Mouse (Mus musculus) CD4-positive, CD25-positive, alpha-beta regulatory T cell, adult 4 months (primary cell): Measurements from ENCODE around the gene Nanos3. TPM values are rescaled to one million over a fixed set of nuclear protein-coding genes. Genes with fewer than 3 reads are reported as not detected.

Experiments
- polyA plus RNA-seq, 2 experiments: library from polyadenylated mRNA; unstranded; fragments of 100-300 nt; shearing (Covaris generic); gene quantifications; one replicate each; pipeline ENCODE4 v1.2.1; 2017

Gene Nanos3
- polyA plus RNA-seq, 2 experiments from 2014 or later, result 0.81 TPM; not detected in 1

Other genes with a start within 250 kb of the Nanos3 start
- under 1 TPM; 0.20 to 0.92 TPM for gene Gm10644, start 230.0 kb downstream of the Nanos3 start, polyA plus RNA-seq
- 10 to 100 TPM; 22.3 to 45.2 TPM for gene Asf1b, start 229.7 kb downstream of the Nanos3 start, polyA plus RNA-seq
- gene Prkaca, start 212.2 kb downstream of the Nanos3 start, polyA plus RNA-seq, result 10 to 100 TPM in 1 of 2 experiments, 1 to 10 TPM in 1; 9.5 to 15.4 TPM
- 1 to 10 TPM; 5.9 to 6.3 TPM for gene Samd1, start 187.5 kb downstream of the Nanos3 start, polyA plus RNA-seq
- gene 1700067K01Rik, start 183.7 kb downstream of the Nanos3 start, polyA plus RNA-seq, result not detected
- gene 2210011C24Rik, start 173.0 kb downstream of the Nanos3 start, polyA plus RNA-seq, result not detected
- gene Palm3, start 163.7 kb downstream of the Nanos3 start, polyA plus RNA-seq, result 1 to 10 TPM; 2.0 to 2.9 TPM
- gene Il27ra, start 142.6 kb downstream of the Nanos3 start, polyA plus RNA-seq, result 100 to 1,000 TPM; 261 to 389 TPM
- gene Rln3, start 140.2 kb downstream of the Nanos3 start, polyA plus RNA-seq, result 10 to 100 TPM; 45.1 to 59.1 TPM
- 1 to 10 TPM; 1.2 to 1.7 TPM for gene Gm10643, start 120.1 kb downstream of the Nanos3 start, polyA plus RNA-seq
- gene Rfx1, start 118.4 kb downstream of the Nanos3 start, polyA plus RNA-seq, result 10 to 100 TPM; 10.9 to 14.0 TPM
- 10 to 100 TPM; 14.5 to 15.5 TPM for gene Dcaf15, start 80.4 kb downstream of the Nanos3 start, polyA plus RNA-seq
- 10 to 100 TPM in 1 of 2 experiments, 1 to 10 TPM in 1; 6.1 to 13.1 TPM for gene Podnl1, start 59.2 kb downstream of the Nanos3 start, polyA plus RNA-seq
- gene Cc2d1a, start 37.3 kb downstream of the Nanos3 start, polyA plus RNA-seq, result 10 to 100 TPM; 12.7 to 19.2 TPM
- 1 to 10 TPM; 1.1 to 3.2 TPM for gene 4930432K21Rik, start 37.2 kb downstream of the Nanos3 start, polyA plus RNA-seq
- gene Zswim4, start 51.8 kb upstream of the Nanos3 start, polyA plus RNA-seq, result 1 to 10 TPM; 3.3 to 4.3 TPM
- 100 to 1,000 TPM; 365 to 370 TPM for gene D8Ertd738e, start 64.5 kb upstream of the Nanos3 start, polyA plus RNA-seq
- gene Mri1, start 72.1 kb upstream of the Nanos3 start, polyA plus RNA-seq, result 1 to 10 TPM; 7.2 to 9.5 TPM
- gene Ccdc130, start 85.2 kb upstream of the Nanos3 start, polyA plus RNA-seq, result 10 to 100 TPM; 52.0 to 56.6 TPM
- 10 to 100 TPM in 1 of 2 experiments, 1 to 10 TPM in 1; 8.0 to 11.2 TPM for gene Cacna1a, start 203.2 kb upstream of the Nanos3 start, polyA plus RNA-seq